Mouse (Mus musculus): ENCODE measurements around the gene Rnh1. TPM values are rescaled to one million over a fixed set of nuclear protein-coding genes. Genes with fewer than 3 reads are reported as not detected.

The Rnh1 gene
- total and polyA plus RNA-seq, 2 experiments from 2014 or later = 44.2 to 47.1 TPM

DNA sequence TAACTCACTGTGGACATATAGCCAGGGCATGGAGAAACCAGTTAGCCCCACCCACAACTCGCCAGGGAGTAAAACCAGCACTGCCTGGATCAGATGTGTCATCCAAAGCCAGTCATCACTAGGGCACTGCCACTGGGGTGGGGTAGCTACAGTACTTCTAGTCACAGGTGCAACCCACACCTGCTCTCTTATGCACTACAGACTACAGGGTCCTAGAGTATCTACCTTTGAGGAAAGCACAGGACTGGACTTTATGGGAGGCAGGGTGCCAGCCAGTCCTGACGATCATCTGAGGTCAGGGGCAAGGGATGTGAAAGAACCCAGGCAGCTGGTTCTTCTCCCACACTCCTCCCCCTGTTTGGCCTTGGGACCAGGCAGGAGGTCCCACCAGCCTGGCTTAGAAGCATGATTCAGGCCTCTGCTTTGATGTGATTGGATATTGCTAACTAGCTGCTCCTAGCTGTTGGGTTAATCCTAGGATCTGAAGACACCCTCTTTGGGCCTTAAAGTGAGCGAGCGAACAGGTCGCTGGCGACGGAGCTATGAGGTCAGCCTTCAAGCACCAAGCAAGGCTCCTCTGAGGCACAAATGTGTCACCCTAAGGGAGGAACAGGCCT lies 4.6 kb downstream of the Rnh1 start:
- peak overlapping the region; percentile 50 for H3K9ac ChIP-seq (replicated peaks; ENCODE audit: low read length, poor library complexity, severe bottlenecking)
- no peak for TF ChIP-seq CTCF (IDR thresholded peaks at IDR 0.05)
- H3K9me3 ChIP-seq (ENCODE audit: low read length) = no peaks in the 10 kb centered on the region
- no peaks in the 10 kb centered on the region for H3K27me3 ChIP-seq (ENCODE audit: insufficient read depth, low read length)
- peak overlapping the region; percentile 29 for H3K4me3 ChIP-seq (ENCODE audit: low read depth, low read length)
- peaks cover under 1% of the 10 kb centered on the region; the same call in 1 of the 2 replicates for H3K36me3 ChIP-seq (ENCODE audit: insufficient read depth, low read length)
- no peak overlapping the region for H3K27ac ChIP-seq (ENCODE audit: low read depth, low read length)
- peak overlapping the region; percentile 48 for H3K4me2 ChIP-seq (ENCODE audit: low read depth, low read length, poor library complexity, severe bottlenecking)
- 24% methylated on average over 7 of the region's 7 CpGs for WGBS
- DNase-seq (ENCODE audit: low spot score) (peak; percentile 30), ATAC-seq (ENCODE audit: low FRiP score) (no peak)
- H3K4me1 ChIP-seq (ENCODE audit: insufficient read depth, low read length) = peaks cover under 1% of the 10 kb centered on the region; the same call in 1 of the 2 replicates

- Histone ChIP-seq H3K9me3 (ENCODE audit: low read length) (no peaks in the 10 kb centered on the region), H3K27ac (ENCODE audit: low read depth, low read length) (no peak overlapping the region), H3K4me2 (ENCODE audit: low read depth, low read length, poor library complexity, severe bottlenecking) (no peak overlapping the region), H3K4me1 (ENCODE audit: insufficient read depth, low read length) (no peaks in the 10 kb centered on the region), H3K9ac (replicated peaks; ENCODE audit: low read length, poor library complexity, severe bottlenecking) (no peak overlapping the region), H3K36me3 (ENCODE audit: insufficient read depth, low read length) (peaks cover 18% of the 10 kb centered on the region), H3K27me3 (ENCODE audit: insufficient read depth, low read length) (no peaks in the 10 kb centered on the region), H3K4me3 (ENCODE audit: low read depth, low read length) (no peak overlapping the region)
- TF ChIP-seq CTCF (IDR thresholded peaks at IDR 0.05) = no peak
- ATAC-seq (ENCODE audit: low FRiP score) (no peak), DNase-seq (ENCODE audit: low spot score) (no peak)
- WGBS = 88% methylated on average over 6 of the region's 6 CpGs
Observed at GRCm38 (mm10) chr7:141164850-141165249, 7.8 kb downstream of the Rnh1 start.

GRCm38 (mm10) chr7:141164397-141164796 lies 8.3 kb downstream of the Rnh1 start:
- no peak for TF ChIP-seq CTCF (IDR thresholded peaks at IDR 0.05)
- WGBS = 93% methylated on average over 7 of the region's 7 CpGs
- DNase-seq (ENCODE audit: low spot score) (no peak), ATAC-seq (ENCODE audit: low FRiP score) (no peak)
- H3K27ac ChIP-seq (ENCODE audit: low read depth, low read length) = no peak overlapping the region
- no peak overlapping the region for H3K4me3 ChIP-seq (ENCODE audit: low read depth, low read length)
- H3K27me3 ChIP-seq (ENCODE audit: insufficient read depth, low read length) = no peaks in the 10 kb centered on the region
- peaks cover 18% of the 10 kb centered on the region for H3K36me3 ChIP-seq (ENCODE audit: insufficient read depth, low read length)
- no peaks in the 10 kb centered on the region for H3K4me1 ChIP-seq (ENCODE audit: insufficient read depth, low read length)
- no peak overlapping the region for H3K9ac ChIP-seq (replicated peaks; ENCODE audit: low read length, poor library complexity, severe bottlenecking)
- no peaks in the 10 kb centered on the region for H3K9me3 ChIP-seq (ENCODE audit: low read length)
- no peak overlapping the region for H3K4me2 ChIP-seq (ENCODE audit: low read depth, low read length, poor library complexity, severe bottlenecking)

- Histone ChIP-seq H3K27ac (ENCODE audit: low read depth, low read length) (no peak overlapping the region), H3K36me3 (ENCODE audit: insufficient read depth, low read length) (peaks cover 40% of the 10 kb centered on the region), H3K27me3 (ENCODE audit: insufficient read depth, low read length) (no peaks in the 10 kb centered on the region), H3K4me1 (ENCODE audit: insufficient read depth, low read length) (no peaks in the 10 kb centered on the region), H3K4me3 (ENCODE audit: low read depth, low read length) (no peak overlapping the region), H3K4me2 (ENCODE audit: low read depth, low read length, poor library complexity, severe bottlenecking) (no peak overlapping the region), H3K9ac (replicated peaks; ENCODE audit: low read length, poor library complexity, severe bottlenecking) (no peak overlapping the region), H3K9me3 (ENCODE audit: low read length) (no peaks in the 10 kb centered on the region)
- no peak for TF ChIP-seq CTCF (IDR thresholded peaks at IDR 0.05)
- WGBS = 89% methylated on average over 9 of the region's 9 CpGs
- DNase-seq (ENCODE audit: low spot score) = no peak
- no peak for ATAC-seq (ENCODE audit: low FRiP score)
Observed at GRCm38 (mm10) chr7:141155362-141155761, 17.3 kb downstream of the Rnh1 start.

- Histone ChIP-seq H3K27ac (ENCODE audit: low read depth, low read length) (no peak overlapping the region), H3K9ac (replicated peaks; ENCODE audit: low read length, poor library complexity, severe bottlenecking) (no peak overlapping the region), H3K4me1 (ENCODE audit: insufficient read depth, low read length) (no peaks in the 10 kb centered on the region), H3K4me3 (ENCODE audit: low read depth, low read length) (no peak overlapping the region), H3K9me3 (ENCODE audit: low read length) (no peaks in the 10 kb centered on the region), H3K36me3 (ENCODE audit: insufficient read depth, low read length) (peaks cover 28% of the 10 kb centered on the region), H3K4me2 (ENCODE audit: low read depth, low read length, poor library complexity, severe bottlenecking) (no peak overlapping the region), H3K27me3 (ENCODE audit: insufficient read depth, low read length) (no peaks in the 10 kb centered on the region)
- 88% methylated on average over 4 of the region's 4 CpGs for WGBS
- DNase-seq (ENCODE audit: low spot score) = no peak
- no peak for ATAC-seq (ENCODE audit: low FRiP score)
- no peak for TF ChIP-seq CTCF (IDR thresholded peaks at IDR 0.05)
Observed at GRCm38 (mm10) chr7:141148639-141149038, 24.0 kb downstream of the Rnh1 start.

GRCm38 (mm10) chr7:141147044-141147443 lies 25.6 kb downstream of the Rnh1 start:
- Histone ChIP-seq H3K27me3 (ENCODE audit: insufficient read depth, low read length) (no peaks in the 10 kb centered on the region), H3K9ac (replicated peaks; ENCODE audit: low read length, poor library complexity, severe bottlenecking) (no peak overlapping the region), H3K27ac (ENCODE audit: low read depth, low read length) (no peak overlapping the region), H3K4me3 (ENCODE audit: low read depth, low read length) (no peak overlapping the region), H3K4me2 (ENCODE audit: low read depth, low read length, poor library complexity, severe bottlenecking) (no peak overlapping the region), H3K36me3 (ENCODE audit: insufficient read depth, low read length) (peaks cover 29% of the 10 kb centered on the region; the same call in 1 of the 2 replicates), H3K4me1 (ENCODE audit: insufficient read depth, low read length) (no peaks in the 10 kb centered on the region), H3K9me3 (ENCODE audit: low read length) (no peaks in the 10 kb centered on the region)
- 76% methylated on average over 6 of the region's 6 CpGs for WGBS
- ATAC-seq (ENCODE audit: low FRiP score) (no peak), DNase-seq (ENCODE audit: low spot score) (no peak)
- no peak for TF ChIP-seq CTCF (IDR thresholded peaks at IDR 0.05)
